9 mouse cellular contexts compared by ENCODE assay signal in genomic region chr17:31692918-31693317, GRCm38 (mm10). TPM values are rescaled to one million over a fixed set of nuclear protein-coding genes. Genes with fewer than 3 reads are reported as not detected.
A peak's percentile ranks its signal among the peaks of the same experiment; 100 is the strongest.
DNase-seq lines count a peak whose midpoint lies in the region; ATAC-seq and TF ChIP-seq lines count a peak whose summit lies in the region.
"Had no signal": no experiment of that assay in that cellular context is flagged by ENCODE, and none has a peak within 500 bp of the region (broad histone marks: within the 10 kb centered on the region; RNA-seq: fewer than 3 reads in every experiment).

No protein-coding gene starts in this region.

- H3K9me3 ChIP-seq in hindbrain, postnatal 0 days (ENCODE audit: low read length): no peaks in the 10 kb centered on the region
- no peaks in the 10 kb centered on the region for H3K9me3 ChIP-seq in hindbrain, embryonic 14.5 days (ENCODE audit: control insufficient read depth, low read length)
- H3K9me3 ChIP-seq in limb, embryonic 15.5 days: no peaks in the 10 kb centered on the region

- no peaks in the 10 kb centered on the region for H3K36me3 ChIP-seq in hindbrain, postnatal 0 days (ENCODE audit: insufficient read depth, low read length)
- no peaks in the 10 kb centered on the region for H3K36me3 ChIP-seq in hindbrain, embryonic 14.5 days (replicated peaks; ENCODE audit: control insufficient read depth, insufficient read depth)
- no peaks in the 10 kb centered on the region for H3K36me3 ChIP-seq in limb, embryonic 15.5 days

- no peak for TF ChIP-seq CTCF in hindbrain, postnatal 0 days (IDR thresholded peaks at IDR 0.05; ENCODE audit: low read depth)

- H3K4me1 ChIP-seq in hindbrain, postnatal 0 days (ENCODE audit: insufficient read depth, low read length): no peaks in the 10 kb centered on the region
- H3K4me1 ChIP-seq in hindbrain, embryonic 14.5 days (replicated peaks; ENCODE audit: control insufficient read depth, insufficient read depth, low read length): no peaks in the 10 kb centered on the region
- H3K4me1 ChIP-seq in limb, embryonic 15.5 days: peaks cover 16% of the 10 kb centered on the region

- 38% methylated on average over 5 of the region's 5 CpGs for WGBS in hindbrain, postnatal 0 days
- 39% methylated on average over 5 of the region's 5 CpGs for WGBS in hindbrain, embryonic 14.5 days
- 41% methylated on average over 5 of the region's 5 CpGs for WGBS in limb, embryonic 15.5 days

- H3K27me3 ChIP-seq in hindbrain, postnatal 0 days (ENCODE audit: insufficient read depth, low read length): 0 out of 2 replicates have a peak, but pooled peaks cover 5% of the 10 kb centered on the region
- no peaks in the 10 kb centered on the region for H3K27me3 ChIP-seq in hindbrain, embryonic 14.5 days (ENCODE audit: control insufficient read depth, insufficient read depth, low read length)
- no peaks in the 10 kb centered on the region for H3K27me3 ChIP-seq in limb, embryonic 15.5 days

- no peak overlapping the region for H3K4me2 ChIP-seq in hindbrain, postnatal 0 days (ENCODE audit: low read depth, low read length)
- no peak overlapping the region for H3K4me2 ChIP-seq in hindbrain, embryonic 14.5 days (replicated peaks)
- H3K4me2 ChIP-seq in limb, embryonic 15.5 days: peak overlapping the region; percentile 41; the same call in 1 of the 2 replicates

- no peak overlapping the region for H3K27ac ChIP-seq in hindbrain, postnatal 0 days
- no peak overlapping the region for H3K27ac ChIP-seq in hindbrain, embryonic 14.5 days
- 0 out of 2 replicates have a peak overlapping the region, but pooled peaks have one; percentile 11 for H3K27ac ChIP-seq in limb, embryonic 15.5 days
- H3K27ac ChIP-seq: heart, adult 2 months had no signal

- no peak for DNase-seq in hindbrain, postnatal 0 days (ENCODE audit: low spot score)
- DNase-seq in hindbrain, embryonic 14.5 days (ENCODE audit: low spot score): no peak
- DNase-seq in T-cell, adult 2 months (ENCODE audit: low spot score): peak; percentile 52
- no peak for DNase-seq in spleen, postnatal 4 days (ENCODE audit: low spot score in 2 of 2)
- no peak for DNase-seq in embryo, embryonic 10 days (ENCODE audit: low spot score)

- no peak overlapping the region for H3K4me3 ChIP-seq in hindbrain, postnatal 0 days (ENCODE audit: low read length)
- no peak overlapping the region for H3K4me3 ChIP-seq in hindbrain, embryonic 14.5 days (replicated peaks; ENCODE audit: low read length)
- H3K4me3 ChIP-seq in limb, embryonic 15.5 days: no peak overlapping the region
- H3K4me3 ChIP-seq: heart, adult 2 months had no signal

- ATAC-seq in hindbrain, postnatal 0 days: peak; percentile 19; the same call in 1 of the 2 replicates
- ATAC-seq in hindbrain, embryonic 14.5 days (ENCODE audit: low FRiP score): no peak
- peak; percentile 56 for ATAC-seq in CD4-positive, CD25-positive, alpha-beta regulatory T cell, adult 4 months
- peak; percentile 40; the same call in 1 of the 2 replicates for ATAC-seq in limb, embryonic 15.5 days (ENCODE audit: insufficient number of reproducible peaks, low FRiP score, low TSS enrichment, low read depth)

- H3K9ac ChIP-seq in hindbrain, postnatal 0 days (replicated peaks; ENCODE audit: low read length): no peak overlapping the region
- no peak overlapping the region for H3K9ac ChIP-seq in hindbrain, embryonic 14.5 days
- no peak overlapping the region for H3K9ac ChIP-seq in limb, embryonic 15.5 days

RNA-seq across cellular contexts. Expression of gene Cryaa, which starts 15.3 kb away (rescaled TPM):
- 0.52 and 0.90 TPM in 2 replicates for total RNA-seq in hindbrain, postnatal 0 days (2014; rRNA removed)
- 1.2 TPM in 2 replicates for polyA plus RNA-seq in hindbrain, postnatal 0 days (2015; fragmentation: Nextera tagmentation; extraction: Ambion mirVana)
- polyA plus RNA-seq in hindbrain, embryonic 14.5 days (2014; fragmentation: Nextera tagmentation; extraction: Ambion mirVana): 0.20 and 0.30 TPM in 2 replicates
- not detected for polyA plus RNA-seq in CD4-positive, CD25-positive, alpha-beta regulatory T cell, adult 4 months (2017; shearing (Covaris generic))
- polyA plus RNA-seq in limb, embryonic 15.5 days (2015; fragmentation: Nextera tagmentation; extraction: Ambion mirVana): 0.77 and 1.1 TPM in 2 replicates
- total RNA-seq: adrenal gland, adult 8-10 months; heart, adult 2 months had no signal

RNA-seq across cellular contexts. Expression of gene U2af1, which starts 34.2 kb away (rescaled TPM):
- total RNA-seq in hindbrain, postnatal 0 days (2014; rRNA removed): 46.2 and 54.6 TPM in 2 replicates
- polyA plus RNA-seq in hindbrain, postnatal 0 days (2015; fragmentation: Nextera tagmentation; extraction: Ambion mirVana): 224 and 242 TPM in 2 replicates
- polyA plus RNA-seq in hindbrain, embryonic 14.5 days (2014; fragmentation: Nextera tagmentation; extraction: Ambion mirVana): 92.9 and 105 TPM in 2 replicates
- 100 to 1,000 TPM in 1 of 2 experiments, 10 to 100 TPM in 1; 53.7 to 103 TPM for polyA plus RNA-seq in CD4-positive, CD25-positive, alpha-beta regulatory T cell, adult 4 months (2017; shearing (Covaris generic))
- polyA plus RNA-seq in limb, embryonic 15.5 days (2015; fragmentation: Nextera tagmentation; extraction: Ambion mirVana): 283 and 297 TPM in 2 replicates

RNA-seq across cellular contexts. Expression of gene Cbs, which starts 55.9 kb away (rescaled TPM):
- 31.4 and 38.8 TPM in 2 replicates for total RNA-seq in hindbrain, postnatal 0 days (2014; rRNA removed)
- 25.8 and 30.7 TPM in 2 replicates for polyA plus RNA-seq in hindbrain, postnatal 0 days (2015; fragmentation: Nextera tagmentation; extraction: Ambion mirVana)
- polyA plus RNA-seq in hindbrain, embryonic 14.5 days (2014; fragmentation: Nextera tagmentation; extraction: Ambion mirVana): 6.7 and 10.0 TPM in 2 replicates
- polyA plus RNA-seq in CD4-positive, CD25-positive, alpha-beta regulatory T cell, adult 4 months (2017; shearing (Covaris generic)): under 1 TPM in 1 of 2 experiments, not detected in 1; 0.61 TPM
- polyA plus RNA-seq in limb, embryonic 15.5 days (2015; fragmentation: Nextera tagmentation; extraction: Ambion mirVana): 6.2 and 7.5 TPM in 2 replicates
